Mouse (Mus musculus) lung, adult 2 months (tissue): Measurements from ENCODE around the gene Epha2. TPM values are rescaled to one million over a fixed set of nuclear protein-coding genes. Genes with fewer than 3 reads are reported as not detected.

ENCODE experiments used
- DNase-seq: peaks from one replicate; pipeline ENCODE4 v3.0.0; 2022
- H3K4me1 ChIP-seq: fragments of 200-500 bp; 2 replicates; pipeline ENCODE4 v1.6.1; 2011; ENCODE audit warnings: low read length; ENCODE audit not compliant: control insufficient read depth, insufficient read depth
- H3K4me3 ChIP-seq: fragments of 200-500 bp; replicated peaks from 2 replicates; pipeline ENCODE3; 2011; ENCODE audit warnings: low read depth, mild to moderate bottlenecking, control low read depth, low read length; ENCODE audit errors: extremely low read depth
- CTCF ChIP-seq: fragments of 200-500 bp; IDR thresholded peaks from 2 replicates; pipeline ENCODE4 v1.5.1; 2011; ENCODE audit warnings: mild to moderate bottlenecking, low read length, control low read depth; ENCODE audit not compliant: insufficient read depth
- POLR2A ChIP-seq: fragments of 200-500 bp; IDR thresholded peaks from 2 replicates; pipeline ENCODE4 v1.6.1; 2011; ENCODE audit warnings: low read depth, mild to moderate bottlenecking, control low read depth, low read length, borderline replicate concordance; ENCODE audit errors: extremely low read depth
- WGBS: fragments of 180-500 bp; shearing (Covaris S2); methylation state at CpG from one replicate; pipeline ENCODE4 v1.1.7; 2018; 5-methylcytosine and 5-hydroxymethylcytosine counted together
- polyA plus RNA-seq: library from polyadenylated mRNA; depleted of rRNA; stranded (reverse); fragments of >200 nt; gene quantifications from 2 replicates; pipeline ENCODE4 v1.2.3, GENCODE M21; 2012; rRNA removed

Gene Epha2
- polyA plus RNA-seq, 1 experiment, result 54.0 TPM

DNA sequence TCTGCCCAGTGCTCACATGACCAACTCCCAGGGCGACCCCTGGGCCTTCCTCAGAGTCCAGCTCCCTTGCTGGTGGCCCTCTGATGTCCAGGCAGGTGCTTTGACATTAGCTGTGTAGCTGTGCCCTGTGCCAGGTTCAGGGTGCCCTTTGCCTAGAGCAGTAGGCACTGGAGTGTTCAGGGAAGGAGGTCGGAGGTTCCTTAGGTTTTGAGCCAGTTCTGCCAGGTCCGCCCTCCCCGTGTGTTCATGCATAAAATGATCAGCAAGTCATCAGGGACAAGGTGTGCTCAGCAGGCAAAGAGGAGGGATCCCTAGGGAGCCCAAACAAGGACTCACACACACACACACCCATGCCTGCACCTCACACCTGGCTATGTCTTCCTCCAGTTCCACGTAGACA is 51.9 kb downstream of the Epha2 start:
- 81% methylated on average over 5 of the region's 5 CpGs for WGBS
- no peak for TF ChIP-seq POLR2A
- TF ChIP-seq CTCF, result no peak
- DNase-seq, result no peak
- H3K4me1 ChIP-seq, result peaks cover 3% of the 10 kb centered on the region
- no peak overlapping the region for H3K4me3 ChIP-seq

DNA sequence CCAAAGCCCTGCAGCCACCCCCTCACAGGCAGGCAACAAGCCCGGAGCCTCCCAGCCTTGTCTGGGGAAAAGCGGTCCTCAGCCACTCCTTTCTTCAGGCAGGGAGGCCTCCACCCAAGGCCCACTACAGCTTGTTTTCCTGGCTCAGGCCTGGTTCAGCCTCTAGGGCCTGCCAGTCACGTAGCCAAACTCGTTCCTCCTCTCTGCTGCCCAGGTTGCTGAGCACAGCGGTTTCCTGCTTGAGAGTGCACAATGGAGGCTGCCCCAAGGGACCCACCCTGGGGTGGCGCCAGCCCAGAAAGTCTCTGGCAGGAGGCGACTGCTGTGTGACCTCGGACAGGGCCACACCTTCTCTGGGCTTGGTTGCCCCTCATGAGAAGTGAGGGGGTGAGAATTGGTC is 52.8 kb downstream of the Epha2 start:
- TF ChIP-seq POLR2A, result no peak
- TF ChIP-seq CTCF, result no peak
- no peak overlapping the region for H3K4me3 ChIP-seq
- DNase-seq, result peak; percentile 28
- 23% methylated on average over 8 of the region's 8 CpGs for WGBS
- peaks cover 3% of the 10 kb centered on the region for H3K4me1 ChIP-seq

DNA sequence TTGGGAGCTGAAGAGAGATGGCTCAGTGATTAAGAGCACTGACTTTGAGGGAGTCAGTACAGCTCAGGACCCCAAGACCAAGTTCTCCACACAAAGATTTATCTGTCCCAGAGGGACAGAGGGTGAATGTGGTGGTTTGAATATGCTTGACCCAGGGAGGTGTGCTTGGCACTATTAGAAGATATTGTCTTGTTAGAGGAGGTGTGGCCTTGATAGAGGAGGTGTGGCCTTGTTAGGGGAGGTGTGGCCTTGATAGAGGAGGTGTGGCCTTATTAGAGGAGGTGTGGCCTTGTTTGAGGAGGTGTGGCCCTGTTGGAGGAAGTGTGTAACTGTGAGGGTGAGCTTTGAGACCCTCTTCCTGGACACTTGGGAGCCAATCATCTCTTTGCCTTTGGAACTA is 56.8 kb downstream of the Epha2 start:
- peaks cover 3% of the 10 kb centered on the region for H3K4me1 ChIP-seq
- no peak for TF ChIP-seq CTCF
- no peak for TF ChIP-seq POLR2A

DNA sequence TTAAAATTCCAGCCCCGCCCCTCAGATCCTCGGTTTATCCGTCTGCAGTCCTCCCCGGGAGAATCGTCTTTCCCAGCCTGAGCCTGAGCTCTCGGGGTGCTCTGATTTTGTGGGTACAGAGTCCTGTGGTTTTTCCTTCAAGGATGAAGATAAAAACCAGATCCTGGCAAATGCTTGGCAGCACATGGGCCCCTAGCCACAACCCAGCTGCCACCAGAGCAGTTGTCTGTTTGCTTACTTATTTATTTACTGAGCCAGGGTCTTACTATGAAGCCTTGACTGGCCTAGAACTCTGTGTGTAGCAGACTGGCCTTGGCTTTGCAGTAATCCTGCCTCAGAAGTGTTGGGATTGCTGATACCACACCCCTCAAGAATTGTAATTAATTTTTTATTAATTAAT is 58.2 kb downstream of the Epha2 start:
- Histone ChIP-seq H3K4me1 (no peaks in the 10 kb centered on the region), H3K4me3 (no peak overlapping the region)
- WGBS, result 89% methylated on average over 6 of the region's 6 CpGs
- no peak for TF ChIP-seq POLR2A
- DNase-seq, result no peak

More for the DNA sequence above, 56.8 kb downstream of the Epha2 start:
- no peak for DNase-seq
- H3K4me3 ChIP-seq, result no peak overlapping the region

DNA sequence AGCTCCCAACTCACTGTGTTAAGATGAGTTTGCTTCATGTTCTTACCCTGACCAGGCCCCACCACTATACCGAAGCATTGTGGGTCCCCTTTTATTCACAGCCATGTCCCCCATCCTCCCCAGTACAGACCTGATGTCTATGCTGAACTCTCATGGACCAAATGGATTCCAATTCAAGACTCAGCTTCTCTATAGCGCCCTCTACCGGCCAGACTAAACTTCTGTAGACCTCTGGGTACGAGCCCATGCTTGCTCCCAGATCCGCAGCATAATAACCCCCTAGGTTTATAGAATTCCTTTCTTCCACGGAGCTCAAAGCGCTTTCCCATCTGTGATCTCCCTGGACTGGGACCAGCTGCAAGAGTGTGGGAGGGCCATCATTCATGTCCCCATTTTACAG is 59.8 kb downstream of the Epha2 start:
- no peak overlapping the region for H3K4me3 ChIP-seq
- DNase-seq, result peak; percentile 38
- H3K4me1 ChIP-seq, result no peaks in the 10 kb centered on the region
- no peak for TF ChIP-seq POLR2A
- TF ChIP-seq CTCF, result peak; percentile 45
- WGBS, result 44% methylated on average over 7 of the region's 7 CpGs

DNA sequence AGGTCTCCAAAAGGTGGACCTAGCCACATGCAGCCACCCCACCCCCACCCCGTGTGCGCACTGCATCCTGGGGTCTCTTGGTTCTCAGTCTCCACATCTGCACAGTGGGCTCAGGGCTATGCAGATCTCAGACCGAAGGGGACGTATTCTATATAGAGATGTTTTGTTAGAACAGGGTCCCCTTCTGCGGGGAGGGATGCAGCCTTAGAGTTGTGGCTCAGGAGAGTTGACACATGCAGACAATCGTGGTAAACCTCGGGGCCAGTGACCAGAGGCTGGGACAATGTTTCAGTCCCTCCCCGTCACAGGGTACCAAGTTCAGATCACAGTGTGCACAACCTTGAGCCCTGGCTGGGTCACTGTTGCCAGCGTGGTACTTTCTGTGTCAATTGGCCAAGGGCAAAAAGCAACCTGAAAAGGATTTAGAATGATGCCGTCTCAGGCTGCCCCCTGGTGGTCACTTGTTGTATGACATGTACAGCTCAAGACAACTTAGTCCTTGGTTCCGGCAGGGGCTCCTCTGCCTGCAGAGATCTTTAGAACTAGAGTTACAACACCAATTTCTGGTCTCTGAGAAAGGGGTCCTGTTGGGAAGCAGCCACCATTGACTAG is 62.0 kb downstream of the Epha2 start:
- Histone ChIP-seq H3K4me3 (no peak overlapping the region), H3K4me1 (no peaks in the 10 kb centered on the region)
- 25% methylated on average over 11 of the region's 11 CpGs for WGBS
- TF ChIP-seq POLR2A (no peak), CTCF (peak; percentile 77)
- peak; percentile 87 for DNase-seq

DNA sequence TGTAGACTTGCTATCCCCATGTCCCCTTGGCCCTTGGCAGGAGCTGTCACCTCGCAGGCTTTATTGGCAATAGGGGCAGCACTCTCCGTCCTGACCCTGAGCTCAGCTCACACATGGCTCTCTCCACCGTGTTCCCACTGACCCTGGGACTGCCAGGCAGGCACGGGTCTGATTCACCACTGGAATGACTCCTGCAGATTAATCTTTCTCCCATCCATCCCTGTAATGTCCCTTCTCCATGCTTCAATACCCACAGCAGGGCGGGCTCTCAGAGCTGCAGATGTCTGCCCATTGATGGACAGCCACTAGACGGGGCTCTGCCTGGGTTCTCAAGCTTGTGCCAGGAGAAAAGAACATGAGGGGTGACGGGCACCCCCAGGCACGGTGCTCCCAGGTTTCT is 64.1 kb downstream of the Epha2 start:
- H3K4me3 ChIP-seq, result no peak overlapping the region

DNA sequence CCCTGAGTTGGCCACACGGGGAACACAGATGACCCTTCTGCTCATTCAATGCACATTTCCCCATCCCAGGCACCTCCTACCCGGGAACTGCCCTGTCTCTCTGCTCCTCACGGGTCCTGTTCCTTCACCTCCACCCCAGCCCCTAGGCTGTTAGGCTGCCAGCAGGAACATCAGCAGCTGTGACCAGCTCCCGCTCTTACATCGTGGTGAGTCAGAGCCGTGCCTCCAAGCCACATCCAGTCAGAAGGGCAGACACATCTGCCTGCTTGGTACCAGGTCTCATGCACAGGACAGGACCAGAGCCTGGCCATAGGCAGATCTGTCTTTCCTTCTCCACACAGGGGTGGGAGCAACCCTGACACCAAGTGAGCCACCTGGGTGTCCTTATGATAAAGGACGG is 64.8 kb downstream of the Epha2 start:
- TF ChIP-seq POLR2A (no peak), CTCF (no peak)
- Histone ChIP-seq H3K4me3 (no peak overlapping the region), H3K4me1 (no peaks in the 10 kb centered on the region)
- no peak for DNase-seq
- WGBS, result 68% methylated on average over 7 of the region's 7 CpGs

More for the DNA sequence above, 64.1 kb downstream of the Epha2 start:
- WGBS, result 63% methylated on average over 8 of the region's 8 CpGs
- DNase-seq, result no peak
- TF ChIP-seq POLR2A (no peak), CTCF (no peak)
- H3K4me1 ChIP-seq, result no peaks in the 10 kb centered on the region

DNA sequence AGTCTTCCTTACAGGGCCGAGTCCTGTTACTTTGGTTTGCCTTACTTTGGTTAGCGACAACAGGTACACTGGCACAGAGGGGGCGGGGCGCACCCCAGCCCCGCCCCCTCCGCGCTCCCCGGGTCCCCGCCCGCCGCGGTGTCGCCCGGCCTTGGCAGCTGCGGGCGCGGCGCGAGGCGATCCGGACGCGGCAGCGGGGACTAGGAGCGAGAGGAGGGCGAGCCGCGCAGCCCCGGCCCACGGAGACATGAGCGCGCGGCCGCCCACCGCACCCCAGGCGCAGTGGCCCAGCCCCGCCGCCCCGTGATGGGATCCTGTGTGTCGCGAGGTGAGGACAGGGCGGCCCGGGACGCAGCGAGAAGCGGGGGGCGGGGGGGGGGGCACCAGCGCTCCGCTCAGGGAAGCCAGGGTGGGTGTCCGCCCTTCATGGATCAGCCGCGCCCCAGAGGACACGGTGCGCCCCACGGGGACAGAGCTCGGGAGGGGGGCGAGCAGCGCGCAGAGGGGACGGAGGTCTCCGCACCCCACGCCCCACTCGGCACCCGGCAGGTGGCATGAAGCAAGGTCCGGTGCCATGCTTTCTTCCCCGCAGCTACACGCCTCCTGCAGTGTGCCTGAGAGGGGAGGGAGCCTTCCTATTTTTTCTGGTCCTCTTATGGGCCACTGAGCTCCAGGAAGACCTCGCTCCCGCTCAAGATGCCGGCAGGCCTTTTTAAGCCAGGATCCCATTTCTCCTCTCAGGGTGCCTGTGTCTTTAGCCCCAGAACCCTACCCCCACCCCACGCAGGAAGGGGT is 67.2 kb downstream of the Epha2 start, which contains the start of gene Fam131c:
TSS of gene Fam131c (plus strand) at position 224 of the 795 bp plus-strand sequence.
- H3K4me1 ChIP-seq, result no peaks in the 10 kb centered on the region
- DNase-seq, result peak; percentile 28
- 2% methylated on average over 69 of the region's 71 CpGs for WGBS
- TF ChIP-seq CTCF (no peak), POLR2A (no peak)
- peak within 1 kb of the TSS; percentile 23 for H3K4me3 ChIP-seq

DNA sequence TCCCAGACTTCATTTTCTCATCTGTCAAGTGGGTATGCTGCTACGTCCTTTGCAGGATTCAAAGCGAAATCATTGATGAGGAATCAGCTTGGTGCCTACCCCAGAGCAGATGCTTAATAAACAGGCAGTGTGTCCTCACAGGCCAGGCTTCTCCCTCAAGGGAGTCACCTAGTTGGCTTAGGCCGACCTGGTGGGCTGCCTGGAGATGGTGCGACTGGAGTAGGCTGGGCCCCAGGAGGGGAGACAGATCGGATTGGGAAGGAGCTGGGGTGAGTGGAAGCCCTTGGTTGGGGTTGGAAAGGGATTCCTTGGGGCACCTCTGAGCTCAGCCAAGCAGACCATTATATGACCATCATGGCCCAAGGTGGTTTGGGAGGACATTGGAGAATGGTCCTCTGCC is 71.4 kb downstream of the Epha2 start:
- 93% methylated on average over 5 of the region's 5 CpGs for WGBS
- no peak for TF ChIP-seq CTCF
- TF ChIP-seq POLR2A, result no peak
- DNase-seq, result no peak
- Histone ChIP-seq H3K4me3 (no peak overlapping the region), H3K4me1 (no peaks in the 10 kb centered on the region)

Other genes with a start within 250 kb of the Epha2 start
- gene Crocc, start 240.7 kb upstream of the Epha2 start, polyA plus RNA-seq, result 10.1 and 14.0 TPM in 2 replicates
- 76.7 and 85.5 TPM in 2 replicates for gene Necap2, start 222.9 kb upstream of the Epha2 start, polyA plus RNA-seq
- gene Spata21, start 212.9 kb upstream of the Epha2 start, polyA plus RNA-seq, result not detected in 2 replicates
- gene Szrd1, start 161.5 kb upstream of the Epha2 start, polyA plus RNA-seq, result 50.5 and 56.4 TPM in 2 replicates
- gene Fbxo42, start 153.3 kb upstream of the Epha2 start, polyA plus RNA-seq, result 13.8 and 14.2 TPM in 2 replicates
- gene Rsg1, start 87.3 kb upstream of the Epha2 start, polyA plus RNA-seq, result 1.9 and 3.7 TPM in 2 replicates
- gene Arhgef19, start 61.7 kb upstream of the Epha2 start, polyA plus RNA-seq, result 11.5 and 15.3 TPM in 2 replicates
- gene Fam131c, start 67.0 kb downstream of the Epha2 start, polyA plus RNA-seq, result 0.70 and 2.1 TPM in 2 replicates
- gene Clcnka, start 97.5 kb downstream of the Epha2 start, polyA plus RNA-seq, result 1.4 TPM in 1 of 2 replicates, not detected in the other
- 0.20 TPM in 1 of 2 replicates, not detected in the other for gene Clcnkb, start 114.8 kb downstream of the Epha2 start, polyA plus RNA-seq
- gene Hspb7, start 119.5 kb downstream of the Epha2 start, polyA plus RNA-seq, result 19.6 and 29.1 TPM in 2 replicates
- gene Srarp, start 134.9 kb downstream of the Epha2 start, polyA plus RNA-seq, result 0.18 TPM in 1 of 2 replicates, not detected in the other
- gene Zbtb17, start 143.4 kb downstream of the Epha2 start, polyA plus RNA-seq, result 30.9 and 38.6 TPM in 2 replicates
- 27.1 and 30.4 TPM in 2 replicates for gene Spen, start 237.4 kb downstream of the Epha2 start, polyA plus RNA-seq